Mouse (Mus musculus) midbrain, embryonic 11.5 days (tissue): Measurements from ENCODE around the gene Rln1. TPM values are rescaled to one million over a fixed set of nuclear protein-coding genes. Genes with fewer than 3 reads are reported as not detected.

Experiments
- ATAC-seq: fragments of 200-750 bp; cut with Nextera tagmentation; 2 replicates; pipeline ENCODE4 v1.8.0; 2017; ENCODE audit warnings: moderate TSS enrichment, moderate library complexity; ENCODE audit not compliant: low FRiP score
- DNase-seq: peaks from one replicate; pipeline ENCODE4 v3.0.0; 2015; ENCODE audit warnings: low spot score; ENCODE audit errors: missing footprints
- H3K27ac ChIP-seq: fragments of 300-500 bp; sonication (generic); 2 replicates; pipeline ENCODE4 v1.5.1; 2014; ENCODE audit warnings: low read depth, low read length
- H3K27me3 ChIP-seq: fragments of 300-500 bp; sonication (generic); 2 replicates; pipeline ENCODE4 v1.6.1; 2014; ENCODE audit warnings: mild to moderate bottlenecking, low read length, moderate library complexity, mixed read lengths; ENCODE audit not compliant: control insufficient read depth, insufficient read depth
- H3K36me3 ChIP-seq: fragments of 300-500 bp; sonication (generic); 2 replicates; pipeline ENCODE4 v1.6.1; 2014; ENCODE audit warnings: mild to moderate bottlenecking, low read length, moderate library complexity, mixed read lengths; ENCODE audit not compliant: control insufficient read depth, insufficient read depth
- H3K4me1 ChIP-seq: fragments of 300-500 bp; sonication (generic); 2 replicates; pipeline ENCODE4 v1.6.1; 2014; ENCODE audit warnings: low read length; ENCODE audit not compliant: control insufficient read depth, insufficient read depth
- H3K4me2 ChIP-seq: fragments of 300-500 bp; sonication (generic); 2 replicates; pipeline ENCODE4 v1.6.1; 2014; ENCODE audit warnings: mild to moderate bottlenecking, moderate library complexity
- H3K4me3 ChIP-seq: fragments of 300-500 bp; sonication (generic); 2 replicates; pipeline ENCODE4 v1.5.1; 2014; ENCODE audit warnings: low read depth, low read length
- H3K9ac ChIP-seq: fragments of 300-500 bp; sonication (generic); 2 replicates; pipeline ENCODE4 v1.6.1; 2014; ENCODE audit warnings: low read length
- H3K9me3 ChIP-seq: fragments of 300-500 bp; sonication (generic); 2 replicates; pipeline ENCODE4 v1.6.1; 2016; ENCODE audit warnings: low read length; ENCODE audit not compliant: control insufficient read depth
- WGBS: fragments of 180-500 bp; shearing (Covaris S2); extraction: QIAGEN DNeasy Blood & Tissue Kit; methylation state at CpG from one replicate; pipeline ENCODE4 v1.1.7; 2014; 5-methylcytosine and 5-hydroxymethylcytosine counted together
- polyA plus RNA-seq: library from polyadenylated mRNA; unstranded; fragments of >200 nt; fragmentation: Nextera tagmentation; extraction: Ambion mirVana; gene quantifications from 2 replicates; pipeline ENCODE4 v1.2.1, GENCODE M21; 2014

Gene Rln1
- polyA plus RNA-seq, 1 experiment from 2014 or later, result 0.82 TPM

- DNase-seq (peak; percentile 31), ATAC-seq (no peak)
- Histone ChIP-seq H3K4me2 (no peak overlapping the region), H3K4me3 (no peak overlapping the region), H3K9me3 (no peaks in the 10 kb centered on the region), H3K9ac (no peak overlapping the region), H3K27ac (no peak overlapping the region), H3K36me3 (no peaks in the 10 kb centered on the region), H3K27me3 (no peaks in the 10 kb centered on the region), H3K4me1 (0 out of 2 replicates have a peak, but pooled peaks cover 3% of the 10 kb centered on the region)
- WGBS, result 86% methylated on average over 18 of the region's 18 CpGs
These were observed 37.0 kb upstream of the Rln1 start for GRCm38 (mm10) chr19:29371284-29372081.

- ATAC-seq, result no peak
- DNase-seq, result peak; percentile 44
- Histone ChIP-seq H3K4me3 (no peak overlapping the region), H3K27ac (no peak overlapping the region), H3K4me2 (no peak overlapping the region), H3K36me3 (no peaks in the 10 kb centered on the region), H3K27me3 (no peaks in the 10 kb centered on the region), H3K9ac (no peak overlapping the region), H3K9me3 (no peaks in the 10 kb centered on the region), H3K4me1 (0 out of 2 replicates have a peak, but pooled peaks cover 3% of the 10 kb centered on the region)
- 89% methylated on average over 7 of the region's 7 CpGs for WGBS
These were observed 36.2 kb upstream of the Rln1 start for GRCm38 (mm10) chr19:29370545-29371283.

- H3K27ac ChIP-seq, result no peak overlapping the region
- H3K27me3 ChIP-seq, result no peaks in the 10 kb centered on the region
- no peak overlapping the region for H3K4me2 ChIP-seq
- WGBS, result 83% methylated on average over 12 of the region's 12 CpGs
- H3K9ac ChIP-seq, result no peak overlapping the region
- no peaks in the 10 kb centered on the region for H3K36me3 ChIP-seq
- peak; percentile 35 for DNase-seq
- H3K9me3 ChIP-seq, result no peaks in the 10 kb centered on the region
- peaks cover 3% of the 10 kb centered on the region; the same call in 1 of the 2 replicates for H3K4me1 ChIP-seq
- H3K4me3 ChIP-seq, result no peak overlapping the region
- ATAC-seq, result no peak
These were observed 35.6 kb upstream of the Rln1 start for GRCm38 (mm10) chr19:29370112-29370511.

GRCm38 (mm10) chr19:29368671-29369309 lies 34.3 kb upstream of the Rln1 start:
- Histone ChIP-seq H3K4me1 (peaks cover 3% of the 10 kb centered on the region; the same call in 1 of the 2 replicates), H3K36me3 (no peaks in the 10 kb centered on the region), H3K27me3 (no peaks in the 10 kb centered on the region; the same call in 1 of the 2 replicates), H3K4me3 (no peak overlapping the region), H3K9me3 (no peaks in the 10 kb centered on the region), H3K9ac (no peak overlapping the region), H3K27ac (no peak overlapping the region), H3K4me2 (no peak overlapping the region)
- ATAC-seq (no peak), DNase-seq (peak; percentile 77)
- 73% methylated on average over 3 of the region's 3 CpGs for WGBS

GRCm38 (mm10) chr19:29368041-29368440 lies 33.6 kb upstream of the Rln1 start:
- no peak overlapping the region for H3K4me2 ChIP-seq
- no peak overlapping the region for H3K9ac ChIP-seq
- no peaks in the 10 kb centered on the region; the same call in 1 of the 2 replicates for H3K4me1 ChIP-seq
- no peaks in the 10 kb centered on the region for H3K9me3 ChIP-seq
- H3K36me3 ChIP-seq, result no peaks in the 10 kb centered on the region
- no peaks in the 10 kb centered on the region; the same call in 1 of the 2 replicates for H3K27me3 ChIP-seq
- ATAC-seq, result no peak
- peak; percentile 51 for DNase-seq
- H3K27ac ChIP-seq, result no peak overlapping the region
- no peak overlapping the region for H3K4me3 ChIP-seq
- 90% methylated on average over 2 of the region's 2 CpGs for WGBS

- Histone ChIP-seq H3K36me3 (no peaks in the 10 kb centered on the region), H3K9me3 (no peaks in the 10 kb centered on the region), H3K4me2 (peak within 1 kb of the TSS; percentile 49), H3K27me3 (no peaks in the 10 kb centered on the region; the same call in 1 of the 2 replicates), H3K4me1 (peaks cover 3% of the 10 kb centered on the region; the same call in 1 of the 2 replicates), H3K9ac (peak within 1 kb of the TSS; percentile 4; the same call in 1 of the 2 replicates), H3K4me3 (peak within 1 kb of the TSS; percentile 32), H3K27ac (no peak within 1 kb of the TSS)
- WGBS, result 6% methylated on average over 26 of the region's 26 CpGs
- DNase-seq (peak; percentile 88), ATAC-seq (no peak)
These were observed 32.6 kb upstream of the Rln1 start, which contains the start of the genes Plgrkt and Cd274 for GRCm38 (mm10) chr19:29366969-29367622. Plgrkt (minus strand) TSS chr19:29367390. Cd274 (plus strand) TSS chr19:29367455.

- H3K27ac ChIP-seq, result no peak overlapping the region
- peak overlapping the region; percentile 32 for H3K4me3 ChIP-seq
- DNase-seq (peak; percentile 81), ATAC-seq (no peak)
- no peaks in the 10 kb centered on the region; the same call in 1 of the 2 replicates for H3K27me3 ChIP-seq
- no peaks in the 10 kb centered on the region for H3K9me3 ChIP-seq
- WGBS, result 57% methylated on average over 20 of the region's 20 CpGs
- no peak overlapping the region for H3K9ac ChIP-seq
- H3K36me3 ChIP-seq, result no peaks in the 10 kb centered on the region
- peak overlapping the region; percentile 49 for H3K4me2 ChIP-seq
- peaks cover 4% of the 10 kb centered on the region; the same call in 1 of the 2 replicates for H3K4me1 ChIP-seq
These were observed 31.9 kb upstream of the Rln1 start for GRCm38 (mm10) chr19:29366226-29366968.

- Histone ChIP-seq H3K4me3 (no peak overlapping the region), H3K4me2 (no peak overlapping the region), H3K4me1 (peaks cover 6% of the 10 kb centered on the region; the same call in 1 of the 2 replicates), H3K9ac (no peak overlapping the region), H3K27me3 (no peaks in the 10 kb centered on the region; the same call in 1 of the 2 replicates), H3K36me3 (no peaks in the 10 kb centered on the region), H3K27ac (no peak overlapping the region), H3K9me3 (no peaks in the 10 kb centered on the region)
- WGBS, result 12% methylated on average over 3 of the region's 3 CpGs
- DNase-seq (peak; percentile 51), ATAC-seq (no peak)
These were observed 30.6 kb upstream of the Rln1 start for GRCm38 (mm10) chr19:29365105-29365504.
